Mouse (Mus musculus): ENCODE data around the gene Slc1a2. TPM values are rescaled to one million over a fixed set of nuclear protein-coding genes. Genes with fewer than 3 reads are reported as not detected.

Slc1a2 gene
- polyA plus RNA-seq, 1 experiment = 0.90 TPM

- no peak overlapping the region for H3K27ac ChIP-seq (ENCODE audit: insufficient read depth, low read length)
- TF ChIP-seq CTCF (IDR thresholded peaks at IDR 0.05; ENCODE audit: borderline replicate concordance, insufficient read depth, low read length) (no peak), POLR2A (IDR thresholded peaks at IDR 0.05; ENCODE audit: low read depth, low read length) (no peak)
- no peak overlapping the region for H3K4me3 ChIP-seq (ENCODE audit: insufficient read depth, low read length)
- peaks cover 3% of the 10 kb centered on the region; the same call in 1 of the 2 replicates for H3K4me1 ChIP-seq (ENCODE audit: control insufficient read depth, insufficient read depth, low read length)
Observed at GRCm38 (mm10) chr2:102815289-102815809, 156.9 kb downstream of the Slc1a2 start.

DNA sequence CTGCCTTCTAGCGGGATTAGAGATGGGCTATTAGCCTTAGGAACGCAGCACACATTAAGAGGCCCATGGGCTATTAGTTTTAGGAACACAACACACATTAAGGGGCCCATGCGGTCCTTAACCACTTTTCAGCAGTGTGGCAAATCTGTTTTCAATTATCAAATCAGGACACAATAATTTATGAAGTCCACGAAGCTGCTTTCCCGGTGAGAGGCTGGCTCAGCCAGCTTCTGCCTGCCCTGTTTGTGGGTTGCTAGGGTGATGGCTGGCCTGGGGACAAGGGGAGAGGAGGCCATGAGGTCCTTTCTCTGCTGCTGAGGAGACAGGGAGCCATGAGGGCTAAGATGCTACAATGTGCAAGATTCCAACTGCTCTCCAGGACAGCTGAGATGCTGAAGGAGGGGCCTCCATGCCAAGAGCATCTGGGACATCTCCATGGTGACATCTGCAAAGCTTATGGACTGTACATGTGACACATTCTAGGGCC is 161.8 kb downstream of the Slc1a2 start:
- TF ChIP-seq CTCF (IDR thresholded peaks at IDR 0.05; ENCODE audit: borderline replicate concordance, insufficient read depth, low read length) (no peak), POLR2A (IDR thresholded peaks at IDR 0.05; ENCODE audit: low read depth, low read length) (no peak)
- H3K4me1 ChIP-seq (ENCODE audit: control insufficient read depth, insufficient read depth, low read length) = peaks cover 12% of the 10 kb centered on the region
- no peak overlapping the region for H3K4me3 ChIP-seq (ENCODE audit: insufficient read depth, low read length)
- H3K27ac ChIP-seq (ENCODE audit: insufficient read depth, low read length) = no peak overlapping the region

GRCm38 (mm10) chr2:102820790-102821189 is 162.3 kb downstream of the Slc1a2 start:
- Histone ChIP-seq H3K4me3 (ENCODE audit: insufficient read depth, low read length) (no peak overlapping the region), H3K27ac (ENCODE audit: insufficient read depth, low read length) (no peak overlapping the region), H3K4me1 (ENCODE audit: control insufficient read depth, insufficient read depth, low read length) (peaks cover 12% of the 10 kb centered on the region)
- TF ChIP-seq CTCF (IDR thresholded peaks at IDR 0.05; ENCODE audit: borderline replicate concordance, insufficient read depth, low read length) = no peak
- TF ChIP-seq POLR2A (IDR thresholded peaks at IDR 0.05; ENCODE audit: low read depth, low read length) = no peak

GRCm38 (mm10) chr2:102822036-102822435 is 163.6 kb downstream of the Slc1a2 start:
- no peak for TF ChIP-seq POLR2A (IDR thresholded peaks at IDR 0.05; ENCODE audit: low read depth, low read length)
- no peak for TF ChIP-seq CTCF (IDR thresholded peaks at IDR 0.05; ENCODE audit: borderline replicate concordance, insufficient read depth, low read length)
- H3K4me3 ChIP-seq (ENCODE audit: insufficient read depth, low read length) = no peak overlapping the region
- no peak overlapping the region for H3K27ac ChIP-seq (ENCODE audit: insufficient read depth, low read length)
- peaks cover 13% of the 10 kb centered on the region for H3K4me1 ChIP-seq (ENCODE audit: control insufficient read depth, insufficient read depth, low read length)

DNA sequence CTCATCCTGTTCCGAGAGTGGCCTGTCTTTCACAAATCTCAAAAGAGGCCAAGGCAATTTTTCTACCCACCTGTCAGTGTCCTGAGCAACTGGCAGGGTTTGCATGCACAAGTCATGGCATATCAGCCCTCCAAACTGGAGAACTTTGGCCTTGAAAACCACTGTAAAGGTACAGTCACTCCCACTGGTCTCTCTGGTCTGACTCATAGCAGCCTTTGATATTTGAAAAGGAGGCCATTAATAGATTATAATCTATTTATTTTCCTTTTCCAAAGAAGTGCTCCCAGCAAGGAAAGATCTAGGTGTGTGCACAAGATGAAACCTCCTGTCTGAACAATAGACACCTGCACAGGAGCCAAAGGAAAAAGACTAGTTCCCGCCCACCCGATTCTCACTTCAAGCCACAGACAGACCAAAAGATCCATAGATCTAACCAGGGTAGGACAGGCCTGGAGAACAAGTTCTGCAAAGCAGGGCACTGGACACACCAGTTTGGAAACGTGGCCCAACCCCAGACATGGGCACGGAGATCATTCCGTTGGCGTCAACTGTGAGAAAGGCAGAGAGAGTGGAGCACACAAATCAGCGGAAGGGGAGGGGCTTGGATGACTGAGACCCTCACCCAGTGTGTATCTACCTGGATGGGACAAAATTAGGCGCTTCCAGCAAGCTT is 167.6 kb downstream of the Slc1a2 start:
- Histone ChIP-seq H3K4me1 (ENCODE audit: control insufficient read depth, insufficient read depth, low read length) (peaks cover 18% of the 10 kb centered on the region), H3K4me3 (ENCODE audit: insufficient read depth, low read length) (no peak overlapping the region), H3K27ac (ENCODE audit: insufficient read depth, low read length) (no peak overlapping the region)
- TF ChIP-seq POLR2A (IDR thresholded peaks at IDR 0.05; ENCODE audit: low read depth, low read length) = no peak
- no peak for TF ChIP-seq CTCF (IDR thresholded peaks at IDR 0.05; ENCODE audit: borderline replicate concordance, insufficient read depth, low read length)

DNA sequence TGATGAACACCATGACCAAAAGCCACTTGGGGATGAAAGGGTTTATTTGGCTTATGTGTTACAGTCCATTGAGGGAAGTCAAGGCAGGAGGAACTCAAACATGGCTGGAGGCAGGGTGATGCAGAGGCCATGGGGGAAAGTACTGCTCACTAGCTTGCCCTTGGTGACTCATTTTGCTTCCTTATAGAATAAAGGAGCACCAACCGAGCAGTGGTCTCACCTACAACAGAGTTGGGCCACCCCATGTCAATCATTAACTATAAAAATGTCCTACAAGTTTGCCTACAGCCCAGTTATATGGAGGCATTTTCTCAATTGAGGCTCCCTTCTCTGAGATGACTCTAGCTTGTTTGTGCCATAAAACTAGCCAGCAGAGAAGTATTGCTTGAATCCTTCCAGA is 169.4 kb downstream of the Slc1a2 start:
- peak overlapping the region; percentile 53 for H3K27ac ChIP-seq (ENCODE audit: insufficient read depth, low read length)
- H3K4me1 ChIP-seq (ENCODE audit: control insufficient read depth, insufficient read depth, low read length) = peaks cover 18% of the 10 kb centered on the region
- no peak overlapping the region for H3K4me3 ChIP-seq (ENCODE audit: insufficient read depth, low read length)
- no peak for TF ChIP-seq CTCF (IDR thresholded peaks at IDR 0.05; ENCODE audit: borderline replicate concordance, insufficient read depth, low read length)
- no peak for TF ChIP-seq POLR2A (IDR thresholded peaks at IDR 0.05; ENCODE audit: low read depth, low read length)

DNA sequence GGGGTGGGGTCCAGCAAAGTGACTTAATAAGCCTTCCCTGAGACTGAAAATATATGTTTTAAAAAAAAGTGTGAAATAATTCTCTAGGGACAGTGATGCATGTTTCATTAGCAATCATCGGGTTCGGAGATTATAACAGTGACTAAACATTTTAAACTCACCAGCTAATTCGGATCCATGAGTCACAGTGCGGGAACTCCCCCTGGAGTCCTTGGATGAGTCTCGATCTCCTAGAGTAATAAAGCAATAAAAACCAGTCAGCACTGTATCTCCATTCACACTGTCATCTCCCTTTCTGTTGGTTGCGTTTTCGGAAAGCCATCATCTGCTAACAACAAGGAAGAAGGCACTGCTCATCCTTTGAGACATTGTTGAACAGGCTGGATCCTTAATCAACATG is 169.9 kb downstream of the Slc1a2 start:
- no peak for TF ChIP-seq CTCF (IDR thresholded peaks at IDR 0.05; ENCODE audit: borderline replicate concordance, insufficient read depth, low read length)
- TF ChIP-seq POLR2A (IDR thresholded peaks at IDR 0.05; ENCODE audit: low read depth, low read length) = no peak
- peaks cover 18% of the 10 kb centered on the region for H3K4me1 ChIP-seq (ENCODE audit: control insufficient read depth, insufficient read depth, low read length)
- H3K4me3 ChIP-seq (ENCODE audit: insufficient read depth, low read length) = no peak overlapping the region
- peak overlapping the region; percentile 53 for H3K27ac ChIP-seq (ENCODE audit: insufficient read depth, low read length)

- TF ChIP-seq CTCF (IDR thresholded peaks at IDR 0.05; ENCODE audit: borderline replicate concordance, insufficient read depth, low read length) (no peak), POLR2A (IDR thresholded peaks at IDR 0.05; ENCODE audit: low read depth, low read length) (no peak)
- H3K4me1 ChIP-seq (ENCODE audit: control insufficient read depth, insufficient read depth, low read length) = peaks cover 15% of the 10 kb centered on the region
- peak overlapping the region; percentile 53; the same call in 1 of the 2 replicates for H3K27ac ChIP-seq (ENCODE audit: insufficient read depth, low read length)
- H3K4me3 ChIP-seq (ENCODE audit: insufficient read depth, low read length) = no peak overlapping the region
Observed at GRCm38 (mm10) chr2:102829201-102829600, 170.7 kb downstream of the Slc1a2 start.

DNA sequence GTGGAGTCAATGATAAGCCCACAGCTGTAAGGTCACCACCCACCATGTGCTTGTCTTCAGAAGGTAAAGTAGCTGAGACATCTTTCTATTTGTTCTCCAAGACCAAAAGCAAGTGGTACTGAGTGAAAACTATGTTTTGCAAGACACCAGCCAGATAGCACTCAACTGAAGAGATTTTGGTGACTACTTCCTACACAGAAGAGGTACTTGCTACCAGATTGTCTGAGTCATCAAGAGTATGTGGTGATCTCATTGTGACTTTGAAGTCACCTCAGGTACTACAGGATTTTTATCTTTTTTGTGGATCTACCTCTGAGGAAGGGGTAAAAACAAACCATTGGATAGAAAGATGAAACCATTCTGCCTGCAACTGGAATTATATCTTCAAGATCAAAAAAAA is 173.1 kb downstream of the Slc1a2 start:
- no peak overlapping the region for H3K4me3 ChIP-seq (ENCODE audit: insufficient read depth, low read length)
- H3K27ac ChIP-seq (ENCODE audit: insufficient read depth, low read length) = peak overlapping the region; percentile 18; the same call in 1 of the 2 replicates
- H3K4me1 ChIP-seq (ENCODE audit: control insufficient read depth, insufficient read depth, low read length) = peaks cover 13% of the 10 kb centered on the region
- TF ChIP-seq CTCF (IDR thresholded peaks at IDR 0.05; ENCODE audit: borderline replicate concordance, insufficient read depth, low read length) (no peak), POLR2A (IDR thresholded peaks at IDR 0.05; ENCODE audit: low read depth, low read length) (no peak)

- TF ChIP-seq CTCF (IDR thresholded peaks at IDR 0.05; ENCODE audit: borderline replicate concordance, insufficient read depth, low read length) = no peak
- TF ChIP-seq POLR2A (IDR thresholded peaks at IDR 0.05; ENCODE audit: low read depth, low read length) = no peak
- H3K4me3 ChIP-seq (ENCODE audit: insufficient read depth, low read length) = no peak overlapping the region
- H3K27ac ChIP-seq (ENCODE audit: insufficient read depth, low read length) = 0 out of 2 replicates have a peak overlapping the region, but pooled peaks have one; percentile 9
- no peaks in the 10 kb centered on the region for H3K4me1 ChIP-seq (ENCODE audit: control insufficient read depth, insufficient read depth, low read length)
Observed at GRCm38 (mm10) chr2:102838179-102838578, 179.7 kb downstream of the Slc1a2 start.

Other genes starting within 250 kb of the Slc1a2 start
- gene Fjx1, start 206.2 kb upstream of the Slc1a2 start, polyA plus RNA-seq (2011; ENCODE audit: insufficient read length, low read depth, missing spikeins) = 5.8 and 7.7 TPM in 2 replicates
- 4.9 and 9.6 TPM in 2 replicates for gene Pamr1, start 108.6 kb upstream of the Slc1a2 start, polyA plus RNA-seq (2011; ENCODE audit: insufficient read length, low read depth, missing spikeins)
- 255 and 594 TPM in 2 replicates for gene Cd44, start 243.0 kb downstream of the Slc1a2 start, polyA plus RNA-seq (2011; ENCODE audit: insufficient read length, low read depth, missing spikeins)